Mouse (Mus musculus) liver, embryonic 13.5 days (tissue): ENCODE measurements at regions not wholly inside any gene's neighbourhood (a gene's known extent, or its start where the extent isn't known, plus 50 kb on each side); places are given as distances from the start of the nearest gene placed in this dataset.

ENCODE experiments used
- ATAC-seq: fragments of 200-750 bp; cut with Nextera tagmentation; 2 replicates; pipeline ENCODE4 v1.8.0; 2017; ENCODE audit warnings: low read depth, mild to moderate bottlenecking, moderate number of reproducible peaks, moderate library complexity
- DNase-seq: peaks from one replicate; pipeline ENCODE4 v3.0.0; 2022
- H3K27ac ChIP-seq: fragments of 300-500 bp; sonication (generic); 2 replicates; pipeline ENCODE4 v1.5.1; 2015; ENCODE audit warnings: moderate library complexity, mild to moderate bottlenecking, inconsistent platforms
- H3K27me3 ChIP-seq: fragments of 300-500 bp; sonication (generic); 2 replicates; pipeline ENCODE4 v1.6.1; 2015; ENCODE audit warnings: mild to moderate bottlenecking, inconsistent platforms
- H3K36me3 ChIP-seq: fragments of 300-500 bp; sonication (generic); 2 replicates; pipeline ENCODE4 v1.6.1; 2015; ENCODE audit warnings: mild to moderate bottlenecking, inconsistent platforms
- H3K4me1 ChIP-seq: fragments of 300-500 bp; sonication (generic); replicated peaks from 2 replicates; pipeline ENCODE4 v1.6.1; 2015; ENCODE audit warnings: inconsistent platforms
- H3K4me2 ChIP-seq: fragments of 300-500 bp; sonication (generic); 2 replicates; pipeline ENCODE4 v1.6.1; 2015; ENCODE audit warnings: inconsistent platforms, mild to moderate bottlenecking, moderate library complexity
- H3K4me3 ChIP-seq: fragments of 300-500 bp; sonication (generic); replicated peaks from 2 replicates; pipeline ENCODE4 v1.5.1; 2015; ENCODE audit warnings: mild to moderate bottlenecking, inconsistent platforms
- H3K9ac ChIP-seq: fragments of 300-500 bp; sonication (generic); 2 replicates; pipeline ENCODE4 v1.6.1; 2015; ENCODE audit warnings: mild to moderate bottlenecking, inconsistent platforms
- H3K9me3 ChIP-seq: fragments of 300-500 bp; sonication (generic); replicated peaks from 2 replicates; pipeline ENCODE4 v1.6.1; 2016; ENCODE audit warnings: inconsistent platforms
- WGBS: fragments of 180-500 bp; shearing (Covaris S2); methylation state at CpG from one replicate; pipeline ENCODE4 v1.1.7; 2015; ENCODE audit not compliant: insufficient replicate concordance; 5-methylcytosine and 5-hydroxymethylcytosine counted together

DNA sequence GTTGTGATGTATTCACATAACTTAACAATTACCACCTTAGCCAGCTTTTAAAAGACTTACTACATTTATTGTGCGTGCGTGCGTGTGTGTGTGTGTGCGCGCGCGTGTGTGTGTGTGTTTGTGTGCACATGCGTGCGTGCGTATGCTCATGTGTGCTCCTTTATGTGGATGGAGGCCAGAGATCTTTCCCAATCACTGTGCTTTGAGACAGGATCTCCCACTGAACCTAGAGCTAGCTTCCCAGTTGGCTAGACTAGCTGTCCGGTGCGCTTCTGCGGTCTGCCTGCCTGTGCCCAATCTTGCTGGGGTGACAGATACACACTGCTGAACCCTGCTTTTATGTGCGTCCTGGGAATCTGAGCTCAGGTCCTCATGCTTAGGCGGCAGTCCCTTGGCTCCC lies 50.1 kb upstream of the Arhgap29 start:
- no peaks in the 10 kb centered on the region for H3K9me3 ChIP-seq
- DNase-seq, result no peak
- H3K27ac ChIP-seq, result no peak overlapping the region
- no peaks in the 10 kb centered on the region for H3K27me3 ChIP-seq
- H3K36me3 ChIP-seq, result no peaks in the 10 kb centered on the region
- no peak overlapping the region for H3K9ac ChIP-seq
- H3K4me3 ChIP-seq, result no peak overlapping the region
- 89% methylated on average over 15 of the region's 15 CpGs for WGBS
- H3K4me1 ChIP-seq, result 0 out of 2 replicates have a peak, but pooled peaks cover 10% of the 10 kb centered on the region
- ATAC-seq, result no peak
- H3K4me2 ChIP-seq, result no peak overlapping the region

DNA sequence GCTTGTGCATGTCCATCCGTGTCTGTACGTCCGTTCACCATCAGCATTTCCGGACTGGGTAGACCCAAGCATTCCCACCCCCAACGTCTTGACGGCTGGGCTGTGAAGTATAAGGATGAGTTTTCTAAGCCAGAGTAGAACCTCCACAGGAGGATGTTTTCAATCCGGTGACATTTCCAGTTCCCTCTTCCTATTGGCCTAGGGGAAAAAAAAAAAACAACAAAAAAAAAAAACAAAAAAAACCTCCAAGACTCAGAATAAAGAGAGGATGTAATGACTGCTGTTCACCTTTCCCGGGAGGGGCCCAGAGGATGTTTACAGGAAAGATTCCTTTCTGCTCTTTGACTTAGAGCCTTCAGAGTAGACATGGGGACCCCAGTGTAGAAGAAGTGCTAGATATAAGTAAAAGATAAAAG lies 51.9 kb upstream of the Arhgap29 start:
- Histone ChIP-seq H3K4me3 (no peak overlapping the region), H3K4me2 (no peak overlapping the region), H3K36me3 (no peaks in the 10 kb centered on the region), H3K4me1 (0 out of 2 replicates have a peak, but pooled peaks cover 7% of the 10 kb centered on the region), H3K9me3 (no peaks in the 10 kb centered on the region), H3K27ac (no peak overlapping the region), H3K27me3 (no peaks in the 10 kb centered on the region), H3K9ac (no peak overlapping the region)
- 32% methylated on average over 8 of the region's 8 CpGs for WGBS
- DNase-seq, result no peak
- no peak for ATAC-seq

DNA sequence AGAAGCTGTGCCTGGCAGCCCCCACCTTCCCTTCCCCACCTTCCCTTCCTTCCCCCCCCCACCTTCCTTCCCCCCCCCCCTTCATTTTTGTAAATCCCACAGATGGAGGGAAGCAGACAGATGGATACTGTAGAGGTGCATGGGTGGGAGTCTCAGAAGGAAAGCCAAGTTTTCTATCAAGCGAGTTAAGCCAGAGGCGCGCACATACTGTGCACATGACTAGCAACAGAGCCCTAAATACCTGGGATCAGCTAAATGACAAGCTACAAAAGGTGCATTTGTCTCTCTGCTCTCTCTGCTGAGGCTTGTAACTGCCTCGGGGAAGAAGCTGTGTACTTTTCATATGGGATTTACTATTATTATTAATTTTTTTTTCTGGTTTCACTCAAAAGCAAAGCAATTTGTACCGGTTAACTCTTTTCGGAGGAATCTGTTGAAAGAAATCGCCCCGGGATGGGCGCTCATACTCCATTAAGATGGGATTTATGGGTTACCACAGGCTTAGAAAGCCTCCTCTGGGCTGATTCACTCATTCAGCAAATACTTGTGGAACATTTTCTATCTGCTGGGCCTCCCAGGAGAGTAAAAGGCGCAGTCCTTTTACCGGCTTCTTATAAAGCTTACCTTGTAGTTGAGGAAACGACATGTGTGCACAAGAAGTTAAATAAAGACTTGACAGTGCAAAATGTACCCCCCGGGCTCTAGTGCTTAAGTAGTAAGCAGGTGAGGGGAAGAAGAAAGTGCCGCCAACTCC lies 54.3 kb upstream of the Arhgap29 start:
- no peak for DNase-seq
- Histone ChIP-seq H3K4me1 (no peaks in the 10 kb centered on the region), H3K9me3 (no peaks in the 10 kb centered on the region), H3K4me2 (no peak overlapping the region), H3K4me3 (no peak overlapping the region), H3K9ac (no peak overlapping the region), H3K36me3 (no peaks in the 10 kb centered on the region), H3K27ac (no peak overlapping the region), H3K27me3 (no peaks in the 10 kb centered on the region)
- ATAC-seq, result no peak
- WGBS, result 74% methylated on average over 14 of the region's 14 CpGs

DNA sequence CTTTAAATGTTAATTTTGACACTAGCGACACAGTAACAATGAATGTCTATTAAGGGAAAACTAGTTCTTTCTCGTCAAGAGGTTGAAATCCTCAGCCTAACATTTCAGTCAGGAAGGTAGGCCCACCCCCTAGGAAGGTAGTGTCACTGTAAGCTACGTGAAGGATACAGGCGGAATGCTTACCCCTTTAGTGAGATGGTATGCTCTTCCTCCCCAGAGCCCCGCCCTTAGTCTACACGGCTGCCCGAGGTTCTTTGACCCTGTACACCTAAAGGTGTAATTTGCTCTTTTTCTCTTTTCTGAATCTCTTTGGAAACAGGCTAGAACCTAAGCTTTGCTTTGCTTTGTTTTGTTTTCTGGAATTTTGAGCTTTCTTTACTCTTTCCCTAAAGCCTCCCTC lies 58.7 kb upstream of the Arhgap29 start:
- Histone ChIP-seq H3K4me1 (0 out of 2 replicates have a peak, but pooled peaks cover 5% of the 10 kb centered on the region), H3K27me3 (no peaks in the 10 kb centered on the region), H3K9ac (no peak overlapping the region), H3K36me3 (no peaks in the 10 kb centered on the region), H3K27ac (no peak overlapping the region), H3K4me2 (no peak overlapping the region), H3K4me3 (no peak overlapping the region), H3K9me3 (no peaks in the 10 kb centered on the region)
- 58% methylated on average over 7 of the region's 7 CpGs for WGBS
- ATAC-seq (no peak), DNase-seq (no peak)

DNA sequence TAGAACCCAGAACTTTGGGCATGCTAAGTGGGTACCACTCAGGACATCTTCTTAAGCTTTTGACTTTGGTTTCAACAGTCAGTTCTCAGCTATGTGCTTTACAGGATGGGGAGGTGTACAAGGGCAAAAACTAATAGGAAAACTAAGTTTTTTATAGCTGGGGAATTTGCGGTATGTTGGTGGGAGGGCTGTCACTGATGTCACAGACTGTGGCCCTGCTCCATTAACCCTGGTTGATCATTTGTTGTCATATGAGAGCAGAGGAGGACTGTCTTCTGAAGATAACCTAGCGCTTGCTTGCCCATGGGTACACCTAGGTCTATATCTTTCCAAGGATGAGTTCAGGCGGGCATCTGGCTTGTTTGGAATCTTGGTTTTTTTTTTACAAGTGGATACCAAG lies 59.7 kb upstream of the Arhgap29 start:
- WGBS, result 66% methylated on average over 3 of the region's 3 CpGs
- Histone ChIP-seq H3K27me3 (no peaks in the 10 kb centered on the region), H3K36me3 (no peaks in the 10 kb centered on the region), H3K27ac (no peak overlapping the region), H3K4me2 (no peak overlapping the region), H3K9me3 (no peaks in the 10 kb centered on the region), H3K4me1 (0 out of 2 replicates have a peak, but pooled peaks cover 5% of the 10 kb centered on the region), H3K4me3 (no peak overlapping the region), H3K9ac (no peak overlapping the region)
- DNase-seq (no peak), ATAC-seq (no peak)

DNA sequence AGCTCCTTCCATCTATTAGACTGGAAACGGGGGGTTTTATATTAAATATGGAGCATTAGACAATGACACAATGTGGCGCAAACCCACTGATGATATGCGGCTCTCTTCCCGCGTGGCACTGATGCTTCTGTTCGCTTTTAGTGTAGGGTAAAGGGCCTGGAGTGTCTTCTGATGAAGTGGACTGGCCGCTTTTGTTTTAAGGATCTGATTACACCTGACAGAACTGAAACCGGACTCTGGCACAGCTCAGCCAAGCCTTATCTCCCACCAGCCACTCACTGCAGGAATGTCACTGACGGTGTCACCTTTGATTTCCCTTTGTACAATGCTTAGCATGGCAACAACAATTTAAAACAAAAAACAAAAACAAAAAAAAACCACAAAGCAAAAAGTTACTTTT lies 61.0 kb upstream of the Arhgap29 start:
- Histone ChIP-seq H3K9ac (no peak overlapping the region), H3K4me2 (peak overlapping the region; percentile 24; the same call in 1 of the 2 replicates), H3K4me1 (peaks cover 11% of the 10 kb centered on the region; the same call in 1 of the 2 replicates), H3K36me3 (no peaks in the 10 kb centered on the region), H3K27ac (no peak overlapping the region), H3K9me3 (no peaks in the 10 kb centered on the region), H3K4me3 (no peak overlapping the region), H3K27me3 (no peaks in the 10 kb centered on the region)
- no peak for DNase-seq
- WGBS, result 24% methylated on average over 9 of the region's 9 CpGs
- ATAC-seq, result no peak

DNA sequence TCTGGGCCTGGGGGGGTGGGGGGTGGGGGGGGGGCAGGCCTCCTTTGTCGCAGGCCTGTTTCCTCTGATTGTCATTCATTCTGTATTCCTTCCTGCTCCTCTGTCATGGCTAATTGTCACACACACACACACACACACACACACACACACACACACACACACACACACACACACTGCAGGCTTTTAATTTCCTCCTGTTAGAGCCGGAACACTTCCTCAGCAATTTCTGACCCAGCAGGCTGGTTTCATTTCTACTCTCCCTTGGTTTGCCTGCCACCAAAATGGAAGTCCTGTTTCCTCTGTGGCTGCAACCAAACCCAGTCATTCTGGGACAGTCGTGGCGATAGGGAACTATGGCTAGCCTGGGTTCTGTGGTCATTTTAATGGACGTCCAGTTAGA lies 61.8 kb upstream of the Arhgap29 start:
- DNase-seq (no peak), ATAC-seq (no peak)
- Histone ChIP-seq H3K4me2 (no peak overlapping the region), H3K27ac (no peak overlapping the region), H3K9me3 (no peaks in the 10 kb centered on the region), H3K4me3 (no peak overlapping the region), H3K9ac (no peak overlapping the region), H3K27me3 (no peaks in the 10 kb centered on the region), H3K36me3 (no peaks in the 10 kb centered on the region), H3K4me1 (peaks cover 13% of the 10 kb centered on the region; the same call in 1 of the 2 replicates)
- WGBS, result 11% methylated on average over 5 of the region's 5 CpGs

DNA sequence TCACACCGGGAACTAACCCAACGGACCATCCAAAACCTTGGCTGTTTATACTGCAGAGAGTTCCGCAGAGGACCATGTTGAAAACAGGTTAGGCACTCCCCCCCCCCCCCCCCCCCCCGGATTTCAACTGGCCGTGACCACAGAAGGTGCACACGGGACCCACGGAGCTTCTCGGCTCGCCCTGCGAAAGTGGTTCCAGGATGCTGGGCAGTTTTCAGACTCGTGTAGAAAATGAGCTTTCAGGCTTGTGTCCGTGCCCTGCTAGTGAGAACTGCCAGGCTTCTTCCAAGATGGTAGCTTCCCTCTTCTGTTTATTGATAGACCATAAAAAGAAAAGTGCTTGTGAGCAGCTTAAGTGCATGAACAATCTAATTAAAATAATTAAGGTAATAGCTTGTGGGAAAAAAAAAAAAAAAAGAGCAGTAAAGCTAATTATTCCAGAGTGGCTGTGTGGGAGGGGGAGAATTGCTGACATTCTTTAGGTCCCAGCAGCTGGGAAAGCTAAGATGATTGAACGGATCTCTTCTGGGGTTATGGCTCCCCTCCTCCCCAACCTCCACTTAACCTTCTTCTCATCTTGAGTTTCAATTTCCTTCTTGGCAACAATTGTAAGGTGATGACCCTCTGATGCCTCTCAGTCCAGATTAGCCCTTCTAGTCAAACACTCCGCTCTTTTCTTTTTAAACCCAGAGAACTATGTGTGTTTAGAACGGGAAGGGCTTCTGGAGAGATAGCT lies 65.3 kb upstream of the Arhgap29 start:
- no peak overlapping the region for H3K27ac ChIP-seq

DNA sequence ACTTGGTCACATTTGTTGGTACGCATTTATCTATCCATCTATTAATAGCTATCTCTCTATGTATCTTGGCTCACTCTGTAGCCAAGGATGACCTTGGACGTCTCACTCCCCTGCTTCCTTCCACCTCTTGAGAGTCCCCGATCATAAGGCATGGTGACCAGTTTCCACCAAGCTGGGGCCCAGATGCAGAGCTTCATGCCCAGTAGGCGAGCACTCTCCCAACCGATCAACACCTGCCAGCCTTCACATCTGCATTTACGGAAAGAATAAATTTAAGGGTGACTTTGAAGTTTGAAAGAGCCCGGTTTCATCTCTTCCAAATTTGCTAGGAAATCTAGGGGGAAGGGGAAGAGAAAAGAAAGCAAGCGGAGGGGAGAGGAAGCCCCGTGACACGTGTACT lies 66.0 kb upstream of the Arhgap29 start:
- no peak overlapping the region for H3K27ac ChIP-seq
- DNase-seq, result no peak
- 52% methylated on average over 10 of the region's 10 CpGs for WGBS
- no peak overlapping the region for H3K9ac ChIP-seq
- H3K4me3 ChIP-seq, result no peak overlapping the region
- no peaks in the 10 kb centered on the region for H3K36me3 ChIP-seq
- peaks cover 12% of the 10 kb centered on the region; the same call in 1 of the 2 replicates for H3K4me1 ChIP-seq
- no peaks in the 10 kb centered on the region for H3K27me3 ChIP-seq
- H3K4me2 ChIP-seq, result no peak overlapping the region; the same call in 1 of the 2 replicates
- H3K9me3 ChIP-seq, result no peaks in the 10 kb centered on the region
- no peak for ATAC-seq

More for the DNA sequence above, 65.3 kb upstream of the Arhgap29 start:
- ATAC-seq, result no peak
- no peaks in the 10 kb centered on the region for H3K9me3 ChIP-seq
- no peak overlapping the region for H3K9ac ChIP-seq
- no peak for DNase-seq
- H3K36me3 ChIP-seq, result no peaks in the 10 kb centered on the region
- peaks cover 13% of the 10 kb centered on the region; the same call in 1 of the 2 replicates for H3K4me1 ChIP-seq
- WGBS, result 32% methylated on average over 15 of the region's 15 CpGs
- peak overlapping the region; percentile 19; the same call in 1 of the 2 replicates for H3K4me2 ChIP-seq
- H3K27me3 ChIP-seq, result no peaks in the 10 kb centered on the region
- no peak overlapping the region for H3K4me3 ChIP-seq

DNA sequence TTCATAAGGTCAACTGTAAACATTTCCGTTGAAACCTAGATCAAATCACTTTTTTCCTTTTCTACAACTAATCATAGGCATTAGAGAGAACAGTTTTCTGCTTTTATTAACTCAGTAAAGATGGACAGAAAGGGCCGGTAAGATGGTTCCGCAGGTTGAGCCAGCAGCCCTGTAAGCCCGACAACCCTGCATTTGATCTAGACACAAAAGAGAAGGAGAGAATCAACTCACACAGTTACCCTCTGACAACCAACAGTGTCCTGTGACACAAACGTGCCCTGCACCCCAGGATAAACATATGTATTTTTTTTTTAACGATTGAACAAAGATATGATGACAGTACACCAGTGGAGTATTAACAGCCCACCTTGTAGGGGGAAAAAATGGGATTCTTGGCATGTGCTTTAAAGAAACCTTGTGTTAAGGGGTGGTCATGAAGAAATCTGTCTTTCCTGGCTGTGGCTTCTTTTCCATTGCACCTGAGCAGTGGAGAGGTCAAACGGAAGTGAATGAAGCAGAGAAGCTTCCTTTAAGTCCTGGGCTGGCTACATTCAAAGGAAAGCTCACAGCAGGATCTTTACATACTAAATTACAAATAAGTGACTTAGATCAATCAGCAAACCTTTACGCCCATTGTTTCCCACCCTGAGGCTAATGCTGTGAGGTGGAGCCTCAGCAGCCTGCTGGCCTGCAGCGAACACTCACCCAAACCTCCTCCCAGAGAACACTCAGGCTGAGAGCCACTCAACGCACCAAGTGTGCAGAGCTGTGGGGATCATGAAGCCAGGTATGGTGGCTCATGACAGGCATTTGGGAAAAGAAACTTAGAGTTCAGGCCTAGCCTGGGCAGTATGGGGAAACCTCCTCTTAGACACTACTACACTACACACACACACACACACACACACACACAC lies 66.8 kb upstream of the Arhgap29 start:
- 30% methylated on average over 10 of the region's 10 CpGs for WGBS
- no peak for DNase-seq
- no peak for ATAC-seq

More for the DNA sequence above, 66.8 kb upstream of the Arhgap29 start:
- Histone ChIP-seq H3K4me3 (no peak overlapping the region), H3K36me3 (no peaks in the 10 kb centered on the region), H3K9me3 (no peaks in the 10 kb centered on the region), H3K27ac (no peak overlapping the region), H3K9ac (no peak overlapping the region), H3K27me3 (no peaks in the 10 kb centered on the region), H3K4me1 (peaks cover 8% of the 10 kb centered on the region; the same call in 1 of the 2 replicates), H3K4me2 (0 out of 2 replicates have a peak overlapping the region, but pooled peaks have one; percentile 5)
